Mouse (Mus musculus): ENCODE data around the gene Ulk2. TPM values are rescaled to one million over a fixed set of nuclear protein-coding genes. Genes with fewer than 3 reads are reported as not detected.

Gene Ulk2
- total RNA-seq, 2 experiments from 2014 or later, result 16.5 to 22.7 TPM

DNA sequence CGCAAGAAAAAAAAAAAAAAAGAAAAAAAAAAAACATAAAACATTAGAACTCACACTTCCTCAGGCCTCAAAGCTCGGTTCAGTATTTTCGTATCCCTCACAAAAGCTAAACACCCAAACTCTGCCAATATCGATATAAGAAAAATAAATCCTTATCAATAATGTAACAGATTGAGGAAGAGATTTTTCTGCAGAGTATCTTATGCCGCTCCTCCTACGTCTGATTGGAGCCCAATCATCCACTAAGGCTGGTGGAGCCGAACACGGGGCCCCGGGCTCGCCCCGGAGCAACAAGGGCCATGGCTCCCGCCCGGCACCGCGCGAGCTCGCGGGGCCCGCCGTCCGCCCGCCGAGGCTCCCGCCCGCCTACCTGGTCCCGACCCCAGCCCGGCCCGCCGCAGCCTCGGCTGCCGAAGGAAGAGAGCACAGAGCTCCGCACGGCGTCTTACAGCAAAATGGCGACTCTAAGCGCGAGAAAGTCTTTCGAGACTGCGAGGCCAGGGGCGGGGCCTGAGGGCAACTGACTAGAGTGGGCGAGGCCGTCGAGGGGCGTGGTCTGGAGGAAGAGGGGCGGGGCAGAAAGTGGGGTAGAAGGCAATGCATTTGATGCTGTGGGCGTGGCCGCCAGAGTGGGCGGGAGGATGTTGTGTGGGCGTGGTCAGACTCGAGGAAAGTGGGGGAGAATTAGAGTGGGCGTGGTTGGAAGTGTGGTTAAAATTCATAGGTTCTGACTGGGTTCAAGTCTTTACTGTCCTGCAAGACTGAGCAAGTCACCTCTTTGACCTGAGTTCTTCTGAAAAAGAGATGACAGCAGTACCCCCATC is 93.1 kb downstream of the Ulk2 start, which contains the start of gene Prpsap2:
Gene Prpsap2 (minus strand): TSS at position 505 of the 824 bp plus-strand sequence.
- ATAC-seq (ENCODE audit: poor library complexity, severe bottlenecking), result peak; percentile 99

DNA sequence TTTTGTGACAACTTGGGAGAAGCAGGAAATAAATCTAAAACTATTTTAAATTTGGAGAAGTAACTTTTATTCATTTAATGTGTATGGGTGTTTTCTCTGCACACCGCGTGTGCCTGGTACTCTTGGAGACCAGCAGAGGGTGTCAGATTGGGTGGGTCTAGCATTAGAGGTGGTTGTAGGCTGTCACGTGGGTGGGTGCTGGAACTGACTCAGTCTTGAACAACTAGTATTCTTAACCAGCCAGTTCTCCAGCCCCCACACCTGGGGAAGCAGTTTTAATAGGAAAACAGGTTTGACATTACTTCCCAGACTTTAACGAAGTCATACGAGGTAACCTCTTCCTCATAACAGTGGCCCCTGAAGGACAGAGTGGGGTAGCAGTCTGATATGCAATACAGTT is 94.4 kb downstream of the Ulk2 start:
- ATAC-seq (ENCODE audit: poor library complexity, severe bottlenecking), result no peak

DNA sequence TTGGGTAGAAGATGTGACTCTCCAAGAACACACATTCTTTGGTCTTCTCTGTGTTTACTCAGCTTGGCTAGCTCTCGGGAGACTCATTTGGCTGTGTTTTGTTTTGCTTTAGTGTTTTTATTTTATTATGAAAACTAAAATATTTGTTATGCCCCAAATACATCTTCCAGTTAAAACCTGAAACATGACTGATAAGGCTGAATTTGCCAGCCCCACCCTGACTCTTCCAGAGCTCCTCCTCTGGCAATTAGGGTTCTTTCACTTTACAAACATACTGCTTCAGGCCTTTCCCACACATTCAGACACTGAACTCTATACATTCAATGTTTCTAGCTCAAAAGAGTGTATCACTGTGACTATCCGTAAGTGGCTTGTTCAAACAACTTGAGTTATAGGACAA is 97.7 kb downstream of the Ulk2 start:
- ATAC-seq (ENCODE audit: poor library complexity, severe bottlenecking), result no peak

DNA sequence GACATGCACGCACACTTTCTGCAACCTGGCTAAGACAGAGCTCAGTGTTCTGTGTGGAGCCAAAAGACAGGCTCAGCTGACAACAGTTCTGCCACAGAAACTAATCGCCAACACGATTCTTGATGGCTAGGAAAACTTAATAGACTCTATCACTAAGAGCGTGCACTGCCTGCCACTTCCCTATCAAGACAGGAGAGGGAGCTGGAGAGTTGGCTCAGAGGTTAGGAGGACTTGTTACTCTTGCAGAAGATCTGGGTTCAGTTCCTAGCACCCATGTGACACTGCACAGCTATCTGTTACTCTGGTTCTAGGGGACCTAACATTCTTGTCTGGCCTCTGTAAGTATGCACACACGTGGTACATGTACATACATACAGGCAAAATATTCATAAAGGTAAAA is 103.3 kb downstream of the Ulk2 start:
- no peak for ATAC-seq (ENCODE audit: poor library complexity, severe bottlenecking)

DNA sequence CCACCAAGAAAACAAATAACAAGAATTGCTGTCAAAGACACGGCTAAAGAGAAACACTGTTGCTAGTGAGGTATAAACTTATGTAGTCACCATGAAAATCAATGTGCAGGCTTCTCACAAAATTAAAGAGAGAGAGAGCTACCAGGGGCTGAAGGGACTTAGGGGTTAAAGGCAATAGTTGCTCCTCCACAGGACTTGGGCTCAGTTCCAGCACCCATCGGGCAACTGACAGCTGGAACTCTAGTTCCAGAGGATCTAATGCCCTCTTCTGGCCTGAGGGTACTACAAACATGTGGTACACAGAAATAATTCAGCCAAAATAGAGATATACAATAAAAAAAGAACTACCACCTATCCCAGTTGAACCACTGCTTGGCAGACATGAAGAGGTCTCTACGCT is 107.7 kb downstream of the Ulk2 start:
- no peak for ATAC-seq (ENCODE audit: poor library complexity, severe bottlenecking)

DNA sequence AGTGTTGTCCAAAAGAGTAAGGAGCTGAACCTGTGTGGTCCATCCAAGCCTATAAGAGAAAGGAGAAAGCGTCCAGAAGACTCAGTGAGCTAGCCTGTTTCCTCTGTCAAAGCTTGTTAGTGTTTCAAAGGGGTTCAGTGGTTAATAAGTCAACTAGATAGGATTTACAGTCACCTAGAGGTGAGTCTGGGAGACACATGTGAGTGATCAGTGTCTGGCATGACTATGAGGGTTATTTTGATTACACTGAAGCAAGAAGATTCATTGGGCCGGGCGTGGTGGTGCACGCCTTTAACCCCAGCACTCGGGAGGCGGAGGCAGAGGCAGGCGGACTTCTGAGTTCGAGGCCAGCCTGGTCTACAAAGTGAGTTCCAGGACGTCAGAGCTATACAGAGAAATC is 109.1 kb downstream of the Ulk2 start:
- ATAC-seq (ENCODE audit: poor library complexity, severe bottlenecking), result no peak

DNA sequence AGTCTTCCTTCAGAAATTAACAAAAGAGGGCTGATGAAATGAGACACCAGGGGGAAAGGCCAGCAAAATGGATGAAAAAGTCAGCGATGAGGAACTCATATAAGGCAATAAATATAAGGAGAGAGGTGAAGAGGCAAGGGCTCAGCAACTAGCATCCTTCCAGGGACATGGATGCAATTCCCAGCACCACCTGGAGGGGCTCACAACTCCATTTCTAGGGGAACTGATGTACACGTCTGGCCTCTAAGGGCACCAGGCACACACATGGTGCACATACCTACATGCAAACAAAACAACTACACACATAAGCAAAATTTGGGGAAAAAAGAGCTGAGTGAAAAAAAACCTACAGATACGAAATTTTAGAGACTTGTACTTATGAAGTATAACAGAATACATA is 110.4 kb downstream of the Ulk2 start:
- no peak for ATAC-seq (ENCODE audit: poor library complexity, severe bottlenecking)

DNA sequence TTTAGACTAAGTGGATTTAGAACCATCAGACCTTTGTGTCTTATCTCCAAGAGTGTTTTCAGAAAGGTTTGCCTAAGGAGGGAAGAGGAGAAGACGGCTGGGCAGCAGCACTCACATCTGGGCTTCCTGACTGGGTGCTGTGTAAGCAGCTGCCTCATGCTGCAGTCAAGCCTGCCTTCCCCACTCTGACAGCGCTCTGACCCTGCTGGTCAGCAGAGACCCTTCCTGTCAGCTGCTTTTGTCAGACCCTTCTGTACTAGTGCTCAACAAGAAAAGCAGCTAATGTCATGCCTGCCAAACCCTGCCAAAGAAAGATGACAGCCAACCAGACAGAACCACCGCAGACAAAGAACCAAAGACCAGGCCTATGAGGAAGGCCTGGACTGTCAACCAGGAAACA is 111.1 kb downstream of the Ulk2 start:
- no peak for ATAC-seq (ENCODE audit: poor library complexity, severe bottlenecking)

DNA sequence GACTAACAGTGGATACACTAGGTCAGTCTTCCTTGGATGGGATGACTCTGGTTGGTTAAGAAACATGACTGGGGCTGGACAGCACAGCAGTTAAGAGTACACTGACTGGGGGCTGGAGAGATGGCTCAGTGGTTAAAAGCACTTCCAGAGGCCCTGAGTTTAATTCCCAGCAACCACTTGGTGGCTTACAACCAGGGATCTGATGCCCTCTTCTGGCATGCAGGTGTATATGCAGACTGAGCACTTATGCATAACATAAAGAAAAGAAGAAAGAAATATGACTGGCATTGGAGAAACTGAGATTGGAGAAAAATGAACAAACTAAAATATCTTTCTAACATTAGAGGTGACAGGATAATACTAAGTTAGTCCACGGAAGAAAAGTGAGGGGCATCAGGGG is 114.4 kb downstream of the Ulk2 start:
- ATAC-seq (ENCODE audit: poor library complexity, severe bottlenecking), result no peak

DNA sequence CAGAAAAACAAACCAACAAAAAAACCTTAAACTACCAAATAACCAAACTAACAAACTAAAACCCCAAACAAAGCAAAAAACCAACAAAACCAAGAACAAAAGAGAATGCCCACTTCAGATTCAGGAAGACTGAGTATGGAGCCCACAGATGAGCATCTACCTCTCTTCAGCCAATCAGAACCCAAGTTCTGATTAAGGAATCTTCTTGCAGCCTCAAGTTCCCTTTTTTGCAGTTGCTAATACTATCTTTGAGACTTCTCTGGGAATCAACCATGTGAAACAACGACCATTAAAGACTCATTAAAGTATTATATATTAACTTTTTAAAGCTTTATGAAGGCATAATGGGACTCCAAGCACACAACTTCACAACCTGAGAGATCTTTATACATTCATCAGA is 117.6 kb downstream of the Ulk2 start:
- no peak for ATAC-seq (ENCODE audit: poor library complexity, severe bottlenecking)

DNA sequence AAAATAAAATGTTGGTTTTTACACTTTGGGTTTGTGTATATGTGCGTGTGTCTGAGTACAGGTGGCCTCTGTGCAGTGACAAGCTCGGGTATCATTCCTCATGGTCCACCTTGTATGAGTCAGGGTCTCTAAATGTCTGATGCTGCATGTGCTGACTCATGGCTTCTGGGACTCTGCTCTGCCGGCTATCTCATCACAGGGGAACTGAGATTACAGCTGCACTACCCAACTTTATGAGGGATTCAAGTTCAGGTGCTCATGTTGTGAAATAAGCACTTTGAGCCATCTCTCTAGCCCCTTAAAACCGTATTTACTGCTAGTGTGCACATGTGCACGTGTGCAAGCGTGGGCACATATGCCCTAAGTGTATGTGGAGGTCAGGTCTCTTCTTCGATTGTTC is 122.2 kb downstream of the Ulk2 start:
- ATAC-seq (ENCODE audit: poor library complexity, severe bottlenecking), result no peak

DNA sequence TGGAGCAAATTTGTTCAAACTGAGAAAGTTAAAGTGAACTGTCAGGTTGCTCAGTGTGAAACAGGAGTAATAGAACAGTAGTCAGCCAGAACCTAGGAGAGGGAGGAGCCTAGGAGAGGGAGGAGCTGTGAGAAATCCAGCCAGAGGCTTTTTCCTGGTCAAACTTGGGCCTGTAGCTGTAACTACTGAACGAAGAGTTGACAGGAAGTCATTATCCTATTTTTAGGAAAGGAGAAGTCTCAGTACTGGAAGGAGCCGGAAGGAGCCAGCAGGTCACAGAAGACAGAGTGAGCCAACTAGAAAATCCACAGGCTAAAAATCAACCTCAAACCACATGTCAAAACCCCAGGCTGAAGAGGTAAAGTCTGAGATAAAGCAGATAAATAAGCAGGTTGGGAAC is 126.8 kb downstream of the Ulk2 start:
- no peak for ATAC-seq (ENCODE audit: poor library complexity, severe bottlenecking)

Other genes with a start within 250 kb of the Ulk2 start
- 0.85 and 2.4 TPM in 2 replicates for gene Grap, start 201.8 kb downstream of the Ulk2 start, total RNA-seq (2015)
- 3.5 and 4.3 TPM in 2 replicates for gene Grap, start 201.8 kb downstream of the Ulk2 start, total RNA-seq (2017)
- not detected in 2 replicates for gene Fam83g, start 171.0 kb downstream of the Ulk2 start, total RNA-seq (2015)
- not detected in 2 replicates for gene Fam83g, start 171.0 kb downstream of the Ulk2 start, total RNA-seq (2017)
- not detected in 2 replicates for gene Slc5a10, start 134.2 kb downstream of the Ulk2 start, total RNA-seq (2015)
- not detected in 2 replicates for gene Slc5a10, start 134.2 kb downstream of the Ulk2 start, total RNA-seq (2017)
- gene Prpsap2, start 93.0 kb downstream of the Ulk2 start, total RNA-seq (2015), result 30.4 and 36.2 TPM in 2 replicates
- 40.9 and 45.3 TPM in 2 replicates for gene Prpsap2, start 93.0 kb downstream of the Ulk2 start, total RNA-seq (2017)
- 37.5 and 42.9 TPM in 2 replicates for gene Akap10, start 75.2 kb upstream of the Ulk2 start, total RNA-seq (2015)
- gene Akap10, start 75.2 kb upstream of the Ulk2 start, total RNA-seq (2017), result 45.5 and 47.9 TPM in 2 replicates
- gene Specc1, start 101.7 kb upstream of the Ulk2 start, total RNA-seq (2015), result 22.5 and 23.9 TPM in 2 replicates
- gene Specc1, start 101.7 kb upstream of the Ulk2 start, total RNA-seq (2017), result 44.6 and 54.5 TPM in 2 replicates

Data from megakaryocyte, adult 5-6 weeks (primary cell).